Mouse (Mus musculus) adipocyte (in vitro differentiated cells): ENCODE results near the gene Nfkb1.
A peak's percentile ranks its signal among the peaks of the same experiment; 100 is the strongest.

Source experiments
- DNase-seq: peaks from one replicate; pipeline ENCODE4 v3.0.0-alpha.2; 2016; ENCODE audit warnings: low spot score

Gene Nfkb1

DNA sequence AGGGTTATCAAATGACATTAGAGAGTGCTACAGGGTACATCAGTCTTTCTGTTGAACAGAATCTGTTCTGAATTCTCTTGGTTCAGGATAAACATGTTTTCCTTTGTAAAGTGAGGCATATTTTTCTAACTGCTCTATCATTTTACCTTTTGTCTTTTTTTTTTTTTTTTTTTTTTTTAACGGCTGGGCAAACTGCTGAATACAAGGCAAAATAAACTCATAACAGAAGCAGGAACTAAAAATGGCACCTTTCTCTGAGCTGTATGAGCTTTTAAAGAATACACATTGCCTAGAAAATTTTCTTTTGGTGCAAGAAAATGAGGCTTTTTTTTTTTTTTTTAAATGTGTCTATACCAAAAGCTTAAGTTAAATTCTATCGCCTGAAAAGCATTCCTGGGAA, 105.3 kb downstream of the Nfkb1 start:
- no peak for DNase-seq

GRCm38 (mm10) chr3:135585482-135585881, 105.9 kb downstream of the Nfkb1 start:
- no peak for DNase-seq

DNA sequence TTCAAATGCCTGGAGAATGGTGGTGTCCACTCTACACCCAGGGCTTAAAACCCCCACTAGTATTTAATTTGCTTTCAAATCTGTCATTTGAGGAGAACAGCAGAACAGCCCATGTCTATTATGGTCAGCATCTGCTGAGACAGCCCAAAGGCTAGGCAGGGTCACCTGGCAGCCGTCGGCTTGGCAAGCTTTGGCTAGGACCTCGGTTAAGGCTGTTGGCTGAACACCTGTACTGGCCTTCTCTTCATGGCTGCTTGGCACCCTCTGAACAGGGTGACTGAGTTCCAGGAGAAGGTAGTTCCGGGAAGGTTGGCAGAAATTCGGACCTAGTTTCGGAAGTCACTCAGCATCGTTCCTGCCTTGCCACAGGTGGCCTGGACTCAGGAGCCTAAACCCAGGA, 109.1 kb downstream of the Nfkb1 start:
- no peak for DNase-seq

DNA sequence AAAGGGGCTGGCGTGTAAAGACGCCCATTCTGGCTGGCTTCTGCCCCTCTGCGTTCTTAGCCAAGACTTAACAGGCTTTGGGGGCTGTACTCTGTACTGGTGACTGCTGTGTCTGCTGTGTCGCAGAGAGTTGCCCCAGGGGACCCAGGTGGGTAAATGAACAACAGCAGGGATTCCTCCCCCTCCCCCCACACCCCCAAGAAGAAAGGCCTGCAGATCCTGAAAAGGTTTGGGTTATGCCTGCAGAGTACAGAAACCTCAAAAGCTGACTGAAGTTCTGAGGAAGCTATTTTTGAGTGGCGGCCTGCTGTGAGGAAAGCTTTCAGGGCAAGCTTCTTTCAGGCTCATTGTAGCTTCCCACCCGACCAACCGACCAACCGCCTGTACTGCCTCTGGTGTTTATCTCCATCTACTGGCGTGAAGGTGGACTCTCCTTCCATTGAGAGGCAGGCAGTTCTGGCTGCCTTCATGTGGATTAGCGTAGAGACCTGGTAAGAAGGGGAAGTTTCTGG, 109.7 kb downstream of the Nfkb1 start:
- peak; percentile 33 for DNase-seq

DNA sequence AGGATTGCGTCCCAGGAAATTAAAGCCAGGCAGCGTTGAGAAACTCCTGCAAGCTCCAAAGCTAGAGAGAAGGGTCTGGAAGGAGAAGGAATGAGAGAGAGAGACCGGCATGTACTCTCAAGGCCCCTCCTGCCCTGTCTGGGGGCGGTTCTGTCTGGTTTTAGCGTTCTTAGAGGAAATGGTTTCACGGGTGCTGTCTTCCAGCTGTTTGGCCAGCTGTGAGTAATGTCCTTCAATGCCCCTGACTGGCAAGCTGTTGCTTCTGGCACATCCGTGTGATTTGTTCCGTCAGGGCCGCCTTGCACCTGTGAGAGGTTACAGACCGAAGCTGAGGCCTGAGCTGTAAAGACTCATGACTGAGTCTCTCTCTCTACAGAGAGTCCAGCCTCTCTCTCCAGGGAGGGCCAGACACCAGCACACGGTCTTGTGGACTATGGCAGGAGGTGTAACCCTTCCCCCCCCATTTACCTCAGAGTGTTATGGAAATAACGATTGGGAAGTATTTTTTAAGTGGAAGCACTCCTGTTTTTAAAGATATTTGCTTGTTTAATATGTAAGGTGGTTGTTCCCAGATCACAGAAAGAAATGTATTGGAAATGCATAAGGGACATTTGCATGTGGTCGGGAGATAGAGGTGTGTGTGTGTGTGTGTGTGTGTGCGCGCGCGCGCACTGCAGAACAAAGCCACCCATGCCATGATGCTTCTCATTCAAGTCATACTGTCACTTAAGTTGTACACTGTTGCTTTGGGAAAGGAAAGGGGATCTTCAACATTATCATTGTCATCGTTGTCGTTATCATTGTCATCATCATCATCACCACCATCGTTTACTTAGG, 110.7 kb downstream of the Nfkb1 start:
- no peak for DNase-seq

- peak; percentile 12 for DNase-seq
Observed at GRCm38 (mm10) chr3:135579179-135579578, 112.2 kb downstream of the Nfkb1 start.

DNA sequence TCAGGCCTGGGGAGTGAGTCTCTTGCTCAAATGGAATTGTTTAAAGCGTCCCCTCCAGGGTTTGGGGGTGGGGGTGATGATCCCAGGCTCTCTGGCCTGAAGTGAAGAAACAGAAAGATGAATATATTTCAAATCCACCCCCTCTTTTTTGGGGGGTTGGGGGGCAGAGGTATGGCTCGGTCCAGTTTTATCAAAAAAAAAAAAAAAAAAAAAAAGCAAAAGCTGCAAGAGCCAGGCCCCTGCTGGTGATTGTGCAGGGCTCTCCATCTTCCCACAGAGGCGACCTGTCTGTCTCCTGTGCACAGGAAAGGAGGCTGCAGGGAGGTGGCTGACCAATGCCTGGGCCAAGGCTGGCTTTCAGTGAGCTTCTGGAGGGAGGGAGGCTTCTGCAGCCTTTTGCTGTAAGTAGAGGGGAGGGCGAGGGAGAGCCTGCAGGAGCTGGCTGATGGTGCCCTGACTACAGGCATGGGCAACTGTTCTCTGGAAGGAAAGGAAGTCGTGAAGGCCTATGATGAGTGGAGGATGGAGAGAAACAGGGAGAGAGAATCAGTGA, 112.7 kb downstream of the Nfkb1 start:
- no peak for DNase-seq

GRCm38 (mm10) chr3:135575126-135575525, 116.2 kb downstream of the Nfkb1 start:
- no peak for DNase-seq

- DNase-seq, result peak; percentile 57
Observed at GRCm38 (mm10) chr3:135573051-135573450, 118.3 kb downstream of the Nfkb1 start.

DNA sequence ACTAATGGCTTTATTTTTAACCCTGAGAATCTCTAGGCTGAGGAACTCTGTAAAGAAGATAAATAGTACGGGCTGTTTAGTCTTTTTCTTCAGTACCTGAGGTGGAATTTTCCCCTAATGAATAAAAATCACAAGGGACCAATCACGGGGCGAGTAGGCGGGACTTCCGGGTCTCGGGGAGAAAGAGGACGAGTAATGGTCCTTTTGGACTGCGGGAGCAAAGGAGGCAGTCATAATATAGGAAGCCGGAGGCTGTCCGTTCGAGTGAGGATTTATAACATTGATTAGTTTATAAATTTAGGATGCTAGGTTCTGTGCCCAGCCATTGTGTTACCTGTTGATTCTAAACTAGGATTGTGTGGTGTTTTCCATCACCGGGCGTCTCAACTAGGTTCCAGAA, 119.8 kb downstream of the Nfkb1 start:
- no peak for DNase-seq

DNA sequence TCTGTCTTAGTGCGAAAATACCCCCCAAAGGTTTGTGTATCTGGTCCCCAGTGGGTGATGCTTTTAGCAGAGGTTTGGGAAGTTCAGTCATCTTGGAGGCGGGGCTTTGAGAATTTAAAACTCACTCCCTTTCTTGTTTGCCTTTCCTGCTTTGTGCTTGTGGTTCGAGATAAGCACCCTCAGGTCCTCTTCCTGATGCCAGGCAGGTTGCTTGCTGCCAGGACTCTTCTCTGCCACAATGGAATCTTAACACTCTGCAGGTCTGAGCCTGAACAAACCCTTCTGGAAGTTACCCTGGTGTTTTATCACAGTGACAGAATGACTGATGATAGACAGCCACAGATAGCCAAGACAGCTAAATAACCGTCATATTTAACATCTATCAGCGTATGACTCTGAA, 122.7 kb downstream of the Nfkb1 start:
- DNase-seq, result no peak

GRCm38 (mm10) chr3:135567888-135568287, 123.5 kb downstream of the Nfkb1 start:
- no peak for DNase-seq

DNA sequence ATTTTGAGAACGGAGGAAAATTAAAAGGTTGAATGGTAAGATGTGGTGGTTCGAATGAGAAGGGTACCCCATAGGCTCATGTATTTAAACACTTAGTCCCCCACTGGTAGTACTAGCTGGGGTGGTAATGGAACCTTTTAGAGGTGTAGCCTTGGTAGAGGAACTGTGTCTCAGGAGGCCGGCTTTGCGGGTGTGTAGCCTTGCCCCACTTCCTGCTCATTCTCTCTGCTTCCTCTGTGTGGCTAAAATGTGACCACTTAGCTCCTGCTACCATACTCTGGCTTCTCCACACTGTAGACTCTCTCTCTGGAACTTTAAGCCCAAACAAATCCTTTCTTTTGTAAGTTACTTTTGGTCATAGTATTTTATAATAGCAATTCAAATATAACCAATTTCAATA, 126.0 kb downstream of the Nfkb1 start:
- no peak for DNase-seq

DNA sequence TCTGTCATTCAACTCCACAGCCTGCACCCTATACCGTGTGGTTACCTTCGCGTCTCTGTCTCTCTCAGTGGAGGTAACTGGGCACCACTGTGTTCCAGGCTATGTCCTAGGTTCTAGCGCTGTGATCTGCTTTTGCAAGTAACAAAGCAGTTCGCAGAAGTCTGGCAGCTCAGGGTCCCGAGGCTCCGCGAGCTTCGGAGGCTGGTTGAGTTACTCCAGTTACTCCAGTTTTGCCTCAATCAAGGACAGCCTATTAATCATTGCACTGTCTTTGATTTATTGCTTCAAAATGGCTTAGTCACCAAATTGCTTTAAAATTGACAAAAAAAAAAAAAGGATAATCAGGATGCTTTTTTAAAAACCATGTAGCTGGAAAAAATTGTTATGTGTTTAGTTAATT, 126.6 kb downstream of the Nfkb1 start:
- DNase-seq, result no peak

GRCm38 (mm10) chr3:135563163-135563689, 128.1 kb downstream of the Nfkb1 start:
- DNase-seq, result no peak

DNA sequence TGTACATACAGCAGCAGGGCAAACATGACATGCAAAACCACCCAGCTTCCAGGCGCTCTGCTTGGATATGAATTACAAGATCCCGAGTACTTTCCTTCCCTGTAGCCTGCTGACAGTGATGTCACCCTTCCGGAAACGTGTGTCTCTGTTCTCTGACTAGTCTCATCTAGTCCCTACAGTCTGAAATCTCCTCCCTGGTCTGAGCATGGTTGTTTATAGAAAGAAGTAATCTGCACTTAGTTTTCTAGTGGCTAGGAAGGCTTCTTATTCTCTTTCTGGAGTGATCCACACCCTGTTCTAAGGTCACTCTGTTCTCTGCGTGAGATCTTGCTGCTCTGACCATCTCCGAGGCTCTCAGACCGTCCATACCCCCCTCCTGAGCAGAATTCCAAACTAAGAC, 129.3 kb downstream of the Nfkb1 start:
- DNase-seq, result no peak

DNA sequence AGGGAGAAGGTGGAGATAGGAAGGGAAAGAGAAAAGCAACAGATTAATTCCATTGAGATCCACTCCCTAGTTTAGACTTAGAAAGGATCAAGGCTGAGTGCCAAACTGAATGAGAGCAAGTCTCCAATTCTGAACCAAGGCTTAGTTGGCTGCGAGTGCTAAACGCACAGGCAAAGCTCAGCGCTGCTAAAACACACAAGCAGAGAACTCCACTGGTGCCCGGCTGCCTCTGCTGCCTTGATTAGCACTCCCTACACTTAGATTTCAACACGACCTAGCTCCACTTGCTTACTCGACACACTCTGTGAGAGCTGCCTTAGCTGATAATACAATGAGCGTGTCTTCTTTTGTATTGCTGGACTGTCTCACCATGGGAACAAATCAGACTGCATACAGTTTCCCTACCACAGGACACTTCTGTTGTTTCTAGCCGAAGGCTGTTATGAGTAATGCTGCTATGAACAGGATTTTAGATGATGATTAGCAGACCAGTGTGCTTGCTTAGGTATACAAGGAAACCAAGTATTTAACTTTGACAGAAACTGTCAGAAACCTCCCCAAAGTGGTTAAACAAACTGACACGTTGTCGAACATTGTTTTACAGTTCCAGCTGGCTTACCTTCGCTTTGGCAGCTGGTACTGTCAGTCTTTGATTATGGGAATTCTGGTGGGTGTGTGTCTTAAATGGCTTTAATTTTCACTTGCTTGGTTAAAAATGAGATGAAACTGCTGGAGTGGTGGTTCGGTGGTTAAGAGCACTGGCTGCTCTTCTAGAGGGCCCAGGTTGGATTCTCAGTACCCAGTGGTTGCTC, 134.3 kb downstream of the Nfkb1 start:
- DNase-seq, result peak; percentile 78

GRCm38 (mm10) chr3:135556052-135556587, 135.2 kb downstream of the Nfkb1 start:
- peak; percentile 12 for DNase-seq

DNA sequence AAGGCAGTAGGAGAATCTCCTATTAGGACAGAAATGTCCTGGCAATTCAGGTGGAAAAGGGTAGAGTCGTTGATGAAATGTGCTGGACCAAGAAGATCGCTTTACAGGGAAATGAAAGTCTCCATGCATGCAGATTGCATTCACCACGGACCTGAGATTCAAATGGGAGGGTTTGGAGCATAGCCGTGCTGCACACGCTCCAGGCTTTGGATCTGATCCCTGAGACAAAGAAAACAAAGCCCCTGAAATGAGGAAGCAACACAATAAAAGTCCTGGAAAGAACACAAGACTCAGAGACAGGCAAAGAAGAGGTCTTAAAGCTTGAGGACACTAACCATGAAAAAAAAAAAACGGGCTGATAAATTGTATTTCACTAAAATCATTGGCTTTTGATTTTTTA, 136.2 kb downstream of the Nfkb1 start:
- DNase-seq, result no peak

DNA sequence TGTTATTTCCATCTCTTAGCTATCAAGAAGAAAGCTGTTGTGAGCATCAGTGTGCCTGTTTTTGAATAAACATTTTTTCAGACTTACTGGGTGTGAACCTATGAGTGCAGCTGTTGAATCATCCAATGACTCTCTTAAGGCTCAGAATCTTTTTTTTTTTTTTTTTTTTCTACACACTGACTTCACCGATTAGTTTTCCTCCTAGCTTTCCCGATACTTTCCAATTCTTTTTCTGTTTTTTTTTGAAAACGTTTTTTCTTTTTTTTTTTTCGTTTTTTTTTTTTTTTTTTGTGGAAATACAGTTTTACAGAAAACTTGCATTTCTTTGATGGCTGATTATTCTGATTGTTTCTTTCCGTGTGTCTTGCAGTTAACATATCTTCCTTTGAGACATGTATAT, 138.5 kb downstream of the Nfkb1 start:
- no peak for DNase-seq

DNA sequence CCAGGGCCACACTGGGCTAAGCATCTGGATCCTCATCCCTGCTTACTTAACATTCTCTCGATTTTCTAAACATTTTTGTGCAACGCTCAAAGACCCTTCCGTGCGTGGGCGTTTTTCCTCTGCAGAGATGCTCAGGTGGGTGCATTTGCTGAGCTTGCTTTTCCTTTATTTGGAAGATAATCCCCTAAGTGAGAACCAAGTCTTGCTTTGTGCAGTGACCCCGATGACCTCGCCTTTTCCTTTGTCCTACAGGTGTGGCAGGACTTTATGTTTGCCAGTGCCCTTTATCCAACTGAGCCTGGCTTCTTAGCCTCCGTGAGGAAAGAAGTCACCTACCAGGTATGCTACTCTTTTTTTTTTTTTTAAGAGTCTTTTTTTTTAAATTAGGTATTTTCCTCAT, 144.0 kb downstream of the Nfkb1 start:
- no peak for DNase-seq

- no peak for DNase-seq
Observed at GRCm38 (mm10) chr3:135546212-135546923, 145.0 kb downstream of the Nfkb1 start.
